Mouse (Mus musculus) testis, adult 10 weeks (tissue): ENCODE measurements around the gene Tbc1d32. TPM values are rescaled to one million over a fixed set of nuclear protein-coding genes. Genes with fewer than 3 reads are reported as not detected.

Source experiments
- polyA plus RNA-seq: library from polyadenylated mRNA; stranded (reverse); fragments of 350-450 nt; fragmentation: Illumina TruSeq; extraction: RNeasy Lipid Tissue Mini Kit (QIAGEN cat#74804); gene quantifications from one replicate; pipeline ENCODE4 v1.2.3, GENCODE M21; 2014; ENCODE audit warnings: low read depth, low replicate concordance

The Tbc1d32 gene
- polyA plus RNA-seq = 13.6 TPM

DNA sequence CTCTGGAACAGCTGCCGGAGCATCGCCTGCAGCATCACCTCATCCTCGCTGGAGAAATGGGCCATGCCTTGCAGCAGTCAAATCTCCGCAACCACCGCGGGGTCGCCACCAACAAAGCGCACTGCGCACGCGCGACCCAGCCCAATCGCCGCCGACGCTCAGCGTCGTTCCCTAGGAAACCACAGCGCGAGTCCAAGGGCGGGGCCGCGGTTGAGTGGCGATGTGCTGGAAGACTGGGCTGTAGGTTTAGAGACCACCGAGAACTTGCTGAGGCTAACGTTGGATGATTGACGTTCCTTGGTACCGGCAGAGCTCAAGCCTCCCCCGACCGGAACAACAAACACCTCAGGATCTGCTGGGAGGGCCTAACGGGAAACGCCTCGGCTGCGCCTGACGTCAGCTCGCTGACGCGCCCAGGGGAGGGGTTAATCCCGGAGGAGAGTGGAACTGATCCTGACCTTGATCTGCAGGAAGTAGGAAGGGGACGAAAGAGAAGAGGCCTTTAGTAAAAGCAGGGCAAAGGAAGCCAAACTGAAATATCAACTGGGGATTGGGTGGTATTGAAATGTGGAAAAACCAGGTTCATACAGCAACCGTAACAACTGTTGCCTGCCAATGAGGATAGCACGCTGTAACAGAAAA, at the start of gene Tbc1d32:
TSS of gene Tbc1d32 (minus strand) at position 122 of the 642 bp plus-strand sequence.

DNA sequence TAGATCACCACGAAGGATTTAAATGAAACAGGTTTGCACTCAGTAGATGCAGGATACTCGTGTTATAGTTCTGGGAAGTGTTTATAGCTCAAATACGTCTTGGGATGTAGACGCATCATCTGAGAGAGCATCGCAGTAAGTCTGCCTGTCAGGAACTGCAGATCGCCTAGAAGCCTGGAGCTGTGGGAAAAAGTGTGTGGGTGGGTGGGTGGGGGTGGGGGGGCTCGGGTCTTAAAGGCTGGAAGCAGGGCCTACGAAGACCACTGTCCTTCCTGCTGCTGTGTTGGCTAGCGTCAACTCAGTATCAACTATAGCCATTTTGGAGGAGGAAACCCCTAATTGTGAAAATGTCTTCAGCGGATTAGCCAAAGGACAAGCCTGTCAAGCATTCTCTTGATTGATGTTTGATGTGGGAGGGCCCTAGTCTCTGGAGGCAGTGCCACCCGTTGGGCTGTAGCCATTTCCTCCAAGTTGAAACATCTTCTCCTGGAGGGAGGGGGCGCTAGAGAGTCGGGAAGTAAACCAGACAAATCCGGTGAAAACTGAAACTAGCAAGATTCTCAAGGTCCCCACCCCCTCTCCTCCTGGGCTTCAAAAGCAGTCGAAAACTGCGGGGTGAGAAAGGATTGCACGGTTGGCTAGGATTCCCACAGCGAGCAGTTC, 122.0 kb downstream of the Tbc1d32 start, which contains the start of gene Msl3l2:
TSS of gene Msl3l2 (plus strand) at position 585 of the 663 bp plus-strand sequence.

Other genes with a start within 250 kb of the Tbc1d32 start
- 53.2 TPM for gene Msl3l2, start 121.8 kb downstream of the Tbc1d32 start, polyA plus RNA-seq
- gene Gja1, start 148.6 kb upstream of the Tbc1d32 start, polyA plus RNA-seq = 59.1 TPM